Mouse (Mus musculus) heart, adult 2 months (tissue): ENCODE data around the gene Tmem25.

ENCODE experiments used
- CTCF ChIP-seq: fragments of 200-600 bp; IDR thresholded peaks from 2 replicates; pipeline ENCODE4 v1.8.1; 2022; ENCODE audit warnings: antibody characterized with exemption, mild to moderate bottlenecking, moderate library complexity
- EP300 ChIP-seq: fragments of 200-500 bp; IDR thresholded peaks from 2 replicates; pipeline ENCODE4 v1.6.1; 2011; ENCODE audit warnings: low read depth, low read length, control low read depth; ENCODE audit not compliant: insufficient read depth
- POLR2A ChIP-seq: fragments of 200-500 bp; IDR thresholded peaks from 2 replicates; pipeline ENCODE4 v1.6.1; 2011; ENCODE audit warnings: mild to moderate bottlenecking, low read depth, low read length, control low read depth; ENCODE audit not compliant: insufficient read depth

DNA sequence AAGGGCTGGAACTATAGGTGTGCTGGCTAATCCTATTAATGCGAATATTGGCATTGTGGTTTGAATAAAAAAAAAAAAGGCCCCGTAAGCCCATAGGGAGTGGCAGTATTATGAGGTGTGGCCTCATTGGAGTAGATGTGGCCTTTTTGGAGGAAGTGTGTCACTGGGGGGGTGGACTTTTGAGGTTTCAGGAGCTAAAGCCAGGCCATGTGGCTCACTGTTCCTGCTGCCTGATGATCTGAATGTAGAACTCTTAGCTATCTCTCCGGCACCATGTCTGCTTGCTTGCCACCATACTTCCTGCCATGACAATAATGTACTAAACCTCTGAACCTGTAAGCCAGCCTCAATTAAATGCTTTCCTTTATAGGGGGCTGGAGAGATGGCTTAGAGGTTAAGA is 51.8 kb downstream of the Tmem25 start:
- TF ChIP-seq CTCF: no peak
- no peak for TF ChIP-seq POLR2A
- TF ChIP-seq EP300: no peak
